Mouse (Mus musculus) erythroblast, embryonic 14.5 days (primary cell): ENCODE results near the gene Ak6.

Source experiments
- GATA1 ChIP-seq: IDR thresholded peaks from 2 replicates; pipeline ENCODE4 v1.6.1; 2012; ENCODE audit warnings: low read length, inconsistent platforms, mixed read lengths
- TAL1 ChIP-seq: IDR thresholded peaks from 3 replicates; pipeline ENCODE4 v1.6.1; 2012; ENCODE audit warnings: low read length, inconsistent platforms, mixed read lengths

GRCm38 (mm10) chr13:100659864-100660456 is 9.2 kb downstream of the Ak6 start:
- TF ChIP-seq TAL1 (no peak), GATA1 (no peak)
